Comparison of ENCODE assay signal across 22 mouse cellular contexts in genomic region chr8:54435694-54436093, GRCm38 (mm10).
"Had no signal": no experiment of that assay in that cellular context is flagged by ENCODE, and none has a peak within 500 bp of the region (broad histone marks: within the 10 kb centered on the region; RNA-seq: fewer than 3 reads in every experiment).

No protein-coding gene starts in this region.

- H3K27ac ChIP-seq: limb, embryonic 10.5 days; limb, embryonic 13.5 days; liver, embryonic 12.5 days; liver, embryonic 15.5 days; lung, embryonic 15.5 days; neural tube, embryonic 13.5 days; stomach, embryonic 15.5 days had no signal

- H3K4me3 ChIP-seq: limb, embryonic 10.5 days; limb, embryonic 13.5 days; liver, embryonic 12.5 days; liver, embryonic 15.5 days; lung, embryonic 15.5 days; megakaryocyte, embryonic 14.5 days; myocyte; neural tube, embryonic 13.5 days; stomach, embryonic 15.5 days had no signal

- H3K9ac ChIP-seq: limb, embryonic 13.5 days; liver, embryonic 12.5 days; liver, embryonic 15.5 days; lung, embryonic 15.5 days; neural tube, embryonic 13.5 days; stomach, embryonic 15.5 days had no signal

- H3K36me3 ChIP-seq: limb, embryonic 10.5 days; limb, embryonic 13.5 days; liver, embryonic 12.5 days; liver, embryonic 15.5 days; lung, embryonic 15.5 days; neural tube, embryonic 13.5 days; stomach, embryonic 15.5 days had no signal

- ATAC-seq: liver, embryonic 12.5 days had no signal

- H3K4me1 ChIP-seq: limb, embryonic 10.5 days; limb, embryonic 13.5 days; liver, embryonic 12.5 days; liver, embryonic 15.5 days; lung, embryonic 15.5 days; neural tube, embryonic 13.5 days; stomach, embryonic 15.5 days had no signal

- DNase-seq: kidney, adult 18-20 months; kidney, adult 9 months; kidney, postnatal 14 days; kidney, postnatal 4 days; liver; lung, adult 18-20 months; lung, postnatal 10 days; lung, postnatal 36 days; retina, postnatal 1 day; right cerebral cortex, postnatal 25 days; spleen, adult 18-20 months; thymus, postnatal 25 days had no signal

- H3K27me3 ChIP-seq: limb, embryonic 13.5 days; liver, embryonic 12.5 days; liver, embryonic 15.5 days; lung, embryonic 15.5 days; megakaryocyte, embryonic 14.5 days; neural tube, embryonic 13.5 days; stomach, embryonic 15.5 days had no signal

- H3K4me2 ChIP-seq: limb, embryonic 13.5 days; liver, embryonic 12.5 days; liver, embryonic 15.5 days; lung, embryonic 15.5 days; midbrain, embryonic 11.5 days; neural tube, embryonic 13.5 days; stomach, embryonic 15.5 days had no signal

- H3K9me3 ChIP-seq: limb, embryonic 10.5 days; limb, embryonic 13.5 days; liver, embryonic 12.5 days; liver, embryonic 15.5 days; lung, embryonic 15.5 days; neural tube, embryonic 13.5 days; stomach, embryonic 15.5 days had no signal
